Mouse (Mus musculus) embryonic facial prominence, embryonic 13.5 days (tissue): ENCODE data around the gene Slc16a10. TPM values are rescaled to one million over a fixed set of nuclear protein-coding genes. Genes with fewer than 3 reads are reported as not detected.

Source experiments
- ATAC-seq: fragments of 200-750 bp; cut with Nextera tagmentation; 2 replicates; pipeline ENCODE4 v1.8.0; 2017; ENCODE audit warnings: low read depth; ENCODE audit not compliant: insufficient number of reproducible peaks, insufficient read depth, low FRiP score, low TSS enrichment
- H3K27ac ChIP-seq: fragments of 300-500 bp; sonication (generic); 2 replicates; pipeline ENCODE4 v1.5.1; 2015; ENCODE audit warnings: moderate library complexity, mild to moderate bottlenecking, inconsistent platforms
- H3K27me3 ChIP-seq: fragments of 300-500 bp; sonication (generic); 2 replicates; pipeline ENCODE4 v1.6.1; 2015; ENCODE audit warnings: mild to moderate bottlenecking, inconsistent platforms
- H3K36me3 ChIP-seq: fragments of 300-500 bp; sonication (generic); 2 replicates; pipeline ENCODE4 v1.6.1; 2015; ENCODE audit warnings: mild to moderate bottlenecking, inconsistent platforms
- H3K4me1 ChIP-seq: fragments of 300-500 bp; sonication (generic); 2 replicates; pipeline ENCODE4 v1.6.1; 2015; ENCODE audit warnings: inconsistent platforms
- H3K4me2 ChIP-seq: fragments of 300-500 bp; sonication (generic); 2 replicates; pipeline ENCODE4 v1.6.1; 2015; ENCODE audit warnings: moderate library complexity, mild to moderate bottlenecking, inconsistent platforms
- H3K4me3 ChIP-seq: fragments of 300-500 bp; sonication (generic); 2 replicates; pipeline ENCODE4 v1.5.1; 2015; ENCODE audit warnings: mild to moderate bottlenecking, inconsistent platforms
- H3K9ac ChIP-seq: fragments of 300-500 bp; sonication (generic); 2 replicates; pipeline ENCODE4 v1.6.1; 2015; ENCODE audit warnings: mild to moderate bottlenecking, inconsistent platforms
- H3K9me3 ChIP-seq: fragments of 300-500 bp; sonication (generic); 2 replicates; pipeline ENCODE4 v1.6.1; 2016; ENCODE audit warnings: inconsistent platforms
- WGBS: fragments of 180-500 bp; shearing (Covaris S2); methylation state at CpG from one replicate; pipeline ENCODE4 v1.1.7; 2015; ENCODE audit warnings: mixed read lengths; 5-methylcytosine and 5-hydroxymethylcytosine counted together
- polyA plus RNA-seq: library from polyadenylated mRNA; unstranded; fragments of >200 nt; fragmentation: Nextera tagmentation; extraction: Ambion mirVana; gene quantifications from 2 replicates; pipeline ENCODE4 v1.2.1, GENCODE M21; 2015

The Slc16a10 gene
- polyA plus RNA-seq = 6.8 and 9.5 TPM in 2 replicates

GRCm38 (mm10) chr10:40141864-40142523 is at the start of gene Slc16a10:
TSS of gene Slc16a10 (minus strand) at chr10:40142258.
- Histone ChIP-seq H3K36me3 (no peaks in the 10 kb centered on the region), H3K4me3 (peak within 1 kb of the TSS; percentile 69), H3K4me1 (peaks cover 9% of the 10 kb centered on the region), H3K27ac (no peak within 1 kb of the TSS), H3K9me3 (no peaks in the 10 kb centered on the region), H3K27me3 (peaks cover 15% of the 10 kb centered on the region), H3K4me2 (peak within 1 kb of the TSS; percentile 93), H3K9ac (peak within 1 kb of the TSS; percentile 80)
- ATAC-seq = peak; percentile 93
- under 1% methylated on average over 58 of the region's 76 CpGs for whole genome bisulfite sequencing

DNA sequence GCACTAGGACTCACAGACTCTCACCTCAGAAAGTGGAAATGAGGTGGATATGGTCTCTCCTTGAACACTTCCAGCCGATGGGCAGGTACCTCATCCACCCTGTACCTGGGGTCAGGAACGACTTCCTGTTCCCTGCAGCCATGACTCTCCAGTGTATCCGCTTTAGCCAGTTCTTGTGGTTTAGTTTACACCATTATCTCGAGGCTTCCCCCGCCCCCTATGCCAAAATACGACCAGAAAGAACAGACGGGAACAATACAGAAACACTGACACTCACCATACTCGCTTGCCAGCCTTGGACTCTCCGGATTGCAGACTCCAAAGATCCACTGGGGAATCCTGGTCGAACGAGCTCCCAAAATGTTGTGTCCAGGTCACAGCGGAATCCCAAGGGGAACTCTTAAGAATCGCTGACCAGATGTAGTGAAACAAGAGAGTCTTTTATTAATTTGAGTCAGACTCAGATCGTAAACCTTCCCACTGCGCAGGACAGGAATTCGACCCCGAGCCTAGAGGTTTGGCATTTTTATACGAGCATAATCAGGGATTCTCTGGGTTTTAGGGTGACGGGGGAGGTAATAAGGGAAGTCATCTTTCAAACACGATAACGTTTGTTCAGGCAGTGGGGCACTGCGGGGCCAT is 49.4 kb upstream of the Slc16a10 start:
- no peak for ATAC-seq
- Histone ChIP-seq H3K36me3 (no peaks in the 10 kb centered on the region), H3K4me2 (peak overlapping the region; percentile 78), H3K4me3 (peak overlapping the region; percentile 43), H3K27me3 (peaks cover 4% of the 10 kb centered on the region; the same call in 1 of the 2 replicates), H3K9me3 (no peaks in the 10 kb centered on the region), H3K27ac (no peak overlapping the region), H3K9ac (peak overlapping the region; percentile 69), H3K4me1 (peaks cover 15% of the 10 kb centered on the region)
- WGBS = 11% methylated on average over 22 of the region's 22 CpGs

DNA sequence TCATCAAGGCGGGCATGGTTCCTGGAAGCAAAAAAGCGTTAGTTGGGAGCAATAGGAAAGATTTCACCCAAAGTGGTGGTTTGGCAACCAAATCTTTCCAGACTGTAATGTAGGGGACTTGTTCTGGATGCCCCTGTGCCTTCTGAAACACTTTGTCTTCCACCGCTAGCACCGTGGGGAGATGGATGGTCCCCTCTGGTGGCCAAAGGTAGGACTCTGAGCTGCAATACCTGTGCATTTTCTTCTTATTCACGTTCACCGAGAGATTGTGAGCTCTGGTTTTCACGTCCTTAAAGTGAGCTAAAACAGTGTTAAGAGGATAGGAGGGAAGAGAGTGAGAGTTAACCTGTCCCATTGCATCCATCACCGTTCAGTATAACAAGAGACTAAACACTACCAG is 48.8 kb upstream of the Slc16a10 start:
- Histone ChIP-seq H3K36me3 (no peaks in the 10 kb centered on the region), H3K4me3 (peak overlapping the region; percentile 43; the same call in 1 of the 2 replicates), H3K9ac (no peak overlapping the region), H3K4me2 (peak overlapping the region; percentile 78), H3K27ac (no peak overlapping the region), H3K4me1 (peaks cover 15% of the 10 kb centered on the region), H3K9me3 (no peaks in the 10 kb centered on the region), H3K27me3 (peaks cover 4% of the 10 kb centered on the region; the same call in 1 of the 2 replicates)
- 76% methylated on average over 8 of the region's 8 CpGs for WGBS
- no peak for ATAC-seq

DNA sequence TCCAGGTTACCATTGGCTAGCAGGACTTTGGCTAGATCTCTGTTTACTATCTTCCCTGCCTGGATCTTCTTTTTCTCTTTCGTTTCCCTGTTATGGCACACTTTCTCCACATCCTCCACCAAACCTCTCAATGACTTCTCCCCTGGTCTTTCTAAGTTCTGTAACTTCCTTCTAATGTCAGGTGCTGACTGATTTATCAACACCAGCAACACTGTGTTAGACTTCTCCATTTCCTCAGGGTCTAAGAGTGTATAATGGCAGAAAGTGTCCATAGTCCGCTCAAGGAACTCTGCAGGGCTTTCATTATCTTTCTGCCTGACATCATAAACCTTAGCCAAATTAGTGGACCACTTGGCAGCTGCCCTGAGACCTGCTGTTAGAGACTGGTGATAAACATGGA is 47.6 kb upstream of the Slc16a10 start:
- H3K36me3 ChIP-seq = no peaks in the 10 kb centered on the region
- no peak overlapping the region for H3K27ac ChIP-seq
- peaks cover 15% of the 10 kb centered on the region for H3K4me1 ChIP-seq
- H3K9me3 ChIP-seq = no peaks in the 10 kb centered on the region
- ATAC-seq = no peak
- 95% methylated on average over 2 of the region's 2 CpGs for whole genome bisulfite sequencing
- H3K27me3 ChIP-seq = peaks cover 4% of the 10 kb centered on the region; the same call in 1 of the 2 replicates
- H3K4me2 ChIP-seq = no peak overlapping the region
- H3K9ac ChIP-seq = no peak overlapping the region
- no peak overlapping the region for H3K4me3 ChIP-seq

GRCm38 (mm10) chr10:40188831-40189230 is 46.8 kb upstream of the Slc16a10 start:
- Histone ChIP-seq H3K27ac (no peak overlapping the region), H3K4me2 (no peak overlapping the region), H3K4me1 (peaks cover 15% of the 10 kb centered on the region), H3K4me3 (no peak overlapping the region), H3K27me3 (peaks cover 4% of the 10 kb centered on the region; the same call in 1 of the 2 replicates), H3K9me3 (no peaks in the 10 kb centered on the region), H3K9ac (no peak overlapping the region), H3K36me3 (no peaks in the 10 kb centered on the region)
- ATAC-seq = no peak
- WGBS = 39% methylated on average over 3 of the region's 3 CpGs

GRCm38 (mm10) chr10:40185956-40186355 is 43.9 kb upstream of the Slc16a10 start:
- Histone ChIP-seq H3K4me1 (0 out of 2 replicates have a peak, but pooled peaks cover under 1% of the 10 kb centered on the region), H3K36me3 (no peaks in the 10 kb centered on the region), H3K9ac (no peak overlapping the region), H3K9me3 (no peaks in the 10 kb centered on the region), H3K4me3 (no peak overlapping the region), H3K4me2 (no peak overlapping the region), H3K27ac (no peak overlapping the region), H3K27me3 (peaks cover 4% of the 10 kb centered on the region; the same call in 1 of the 2 replicates)
- ATAC-seq = no peak

DNA sequence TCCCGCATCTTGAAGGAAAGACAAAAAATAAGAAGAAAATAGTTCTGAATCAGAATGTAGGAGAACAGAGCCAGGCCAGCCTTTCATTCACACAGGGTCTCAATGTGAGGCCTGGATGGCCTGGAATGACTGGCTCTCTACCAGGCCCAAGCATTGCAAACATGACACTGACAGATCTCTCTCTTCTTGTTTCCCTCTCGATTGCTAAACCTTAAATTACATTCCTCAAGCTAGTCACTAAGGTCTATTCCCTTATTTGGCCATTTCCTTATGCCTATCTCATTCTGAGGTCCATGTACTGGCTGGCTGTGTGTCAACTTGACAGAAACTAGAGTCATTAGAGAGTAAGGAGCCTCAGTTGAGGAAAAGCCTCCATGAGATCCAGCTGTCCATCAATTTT is 38.0 kb upstream of the Slc16a10 start:
- 82% methylated on average over 2 of the region's 2 CpGs for WGBS
- Histone ChIP-seq H3K36me3 (no peaks in the 10 kb centered on the region), H3K9me3 (no peaks in the 10 kb centered on the region), H3K9ac (no peak overlapping the region), H3K4me3 (no peak overlapping the region), H3K27me3 (no peaks in the 10 kb centered on the region), H3K4me2 (no peak overlapping the region), H3K27ac (no peak overlapping the region), H3K4me1 (peaks cover 14% of the 10 kb centered on the region)
- ATAC-seq = no peak

- no peak for ATAC-seq
- WGBS = 94% methylated on average over 5 of the region's 5 CpGs
Measured at GRCm38 (mm10) chr10:40179142-40179541, 37.1 kb upstream of the Slc16a10 start.

DNA sequence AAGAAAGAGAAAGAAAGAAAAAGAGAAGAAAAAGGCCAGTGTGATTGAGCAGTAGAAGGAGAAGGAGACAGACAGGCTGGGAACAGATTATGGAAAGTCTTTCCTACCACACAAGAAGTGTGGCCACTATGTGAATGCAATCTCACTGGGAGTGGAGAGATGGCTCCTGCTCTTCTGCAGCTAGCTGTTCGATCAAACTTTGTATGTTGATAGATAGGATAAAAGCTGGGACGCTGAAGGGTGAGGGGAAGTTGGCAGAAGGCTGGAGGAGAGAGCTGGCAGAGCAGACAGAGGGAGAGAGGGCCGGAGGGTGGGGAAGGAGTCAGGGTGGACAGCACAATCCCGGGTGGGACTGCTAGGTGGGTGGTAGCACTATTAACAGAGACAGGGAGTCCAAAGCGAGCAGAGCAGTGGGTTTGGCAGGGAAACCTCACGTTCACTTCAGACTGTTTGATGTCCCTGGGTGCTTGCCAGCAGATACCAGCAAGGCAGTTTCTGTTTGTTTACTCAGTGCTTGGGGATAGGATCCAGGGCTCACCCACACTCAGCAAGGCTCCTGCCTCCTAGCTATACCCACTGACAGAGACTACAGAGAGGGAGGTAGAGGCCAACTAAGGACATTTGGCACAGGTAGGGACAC is 35.4 kb upstream of the Slc16a10 start:
- H3K27me3 ChIP-seq = no peaks in the 10 kb centered on the region
- no peak overlapping the region for H3K27ac ChIP-seq
- no peak overlapping the region for H3K4me3 ChIP-seq
- H3K9ac ChIP-seq = no peak overlapping the region
- 52% methylated on average over 6 of the region's 6 CpGs for WGBS
- no peaks in the 10 kb centered on the region for H3K9me3 ChIP-seq
- H3K4me1 ChIP-seq = peaks cover 14% of the 10 kb centered on the region
- H3K36me3 ChIP-seq = no peaks in the 10 kb centered on the region
- no peak overlapping the region for H3K4me2 ChIP-seq
- no peak for ATAC-seq

More at GRCm38 (mm10) chr10:40179142-40179541, 37.1 kb upstream of the Slc16a10 start:
- H3K4me1 ChIP-seq = peaks cover 14% of the 10 kb centered on the region
- H3K27ac ChIP-seq = no peak overlapping the region
- no peaks in the 10 kb centered on the region for H3K36me3 ChIP-seq
- H3K27me3 ChIP-seq = no peaks in the 10 kb centered on the region
- no peak overlapping the region for H3K4me2 ChIP-seq
- no peaks in the 10 kb centered on the region for H3K9me3 ChIP-seq
- no peak overlapping the region for H3K9ac ChIP-seq
- no peak overlapping the region for H3K4me3 ChIP-seq

GRCm38 (mm10) chr10:40172136-40172535 is 30.1 kb upstream of the Slc16a10 start:
- Histone ChIP-seq H3K27me3 (no peaks in the 10 kb centered on the region), H3K4me1 (peaks cover 22% of the 10 kb centered on the region), H3K4me3 (no peak overlapping the region), H3K36me3 (no peaks in the 10 kb centered on the region), H3K9me3 (no peaks in the 10 kb centered on the region), H3K4me2 (no peak overlapping the region), H3K27ac (no peak overlapping the region), H3K9ac (no peak overlapping the region)
- 90% methylated on average over 6 of the region's 6 CpGs for WGBS
- no peak for ATAC-seq

DNA sequence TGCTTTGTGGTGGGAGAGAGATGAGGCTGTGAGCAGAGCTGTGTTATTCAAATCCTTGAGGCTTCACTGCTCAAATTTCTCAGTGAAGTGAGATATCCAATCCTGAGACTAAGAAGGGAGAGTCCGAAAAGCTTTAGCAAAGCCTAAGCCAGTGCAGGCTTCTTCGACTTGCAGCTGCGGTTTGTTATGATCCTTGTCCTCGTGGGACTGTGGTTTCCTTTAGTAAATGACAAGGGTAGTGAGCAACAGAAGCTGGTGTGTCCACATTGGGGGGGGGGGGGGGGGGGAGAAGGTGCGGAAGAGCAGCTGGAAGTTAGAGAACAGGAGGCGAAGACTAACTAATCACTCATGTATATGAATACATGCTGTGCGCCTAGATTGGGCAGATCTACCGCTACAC is 29.2 kb upstream of the Slc16a10 start:
- H3K27ac ChIP-seq = 0 out of 2 replicates have a peak overlapping the region, but pooled peaks have one; percentile 16
- H3K27me3 ChIP-seq = no peaks in the 10 kb centered on the region
- no peaks in the 10 kb centered on the region for H3K9me3 ChIP-seq
- ATAC-seq = no peak
- no peaks in the 10 kb centered on the region for H3K36me3 ChIP-seq
- H3K4me1 ChIP-seq = peaks cover 22% of the 10 kb centered on the region
- H3K4me2 ChIP-seq = no peak overlapping the region
- H3K9ac ChIP-seq = no peak overlapping the region
- WGBS = 36% methylated on average over 7 of the region's 8 CpGs
- H3K4me3 ChIP-seq = no peak overlapping the region
